Mouse (Mus musculus): Measurements from ENCODE around the gene Acap2. TPM values are rescaled to one million over a fixed set of nuclear protein-coding genes. Genes with fewer than 3 reads are reported as not detected.

The Acap2 gene
- polyA plus RNA-seq, 3 experiments from 2014 or later = 10.7 to 13.1 (median 11.1) TPM

DNA sequence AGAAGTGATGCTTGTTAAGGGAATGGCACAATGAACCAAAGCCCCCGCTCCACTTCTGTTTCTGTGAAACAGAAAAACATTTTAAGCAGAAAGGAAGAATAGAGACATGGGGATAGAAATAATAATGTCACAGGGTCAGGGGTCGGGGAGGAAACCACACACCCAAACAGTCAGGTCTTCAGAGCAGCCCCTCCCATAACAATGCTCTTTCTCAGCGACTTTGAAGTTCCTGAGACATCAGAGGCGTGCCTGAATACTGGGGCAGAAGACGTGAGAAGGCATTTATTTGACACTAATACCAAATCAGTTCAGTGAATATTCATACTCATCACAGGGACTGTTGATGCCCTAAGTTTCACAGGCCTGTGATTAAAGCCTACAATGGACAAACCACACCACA is 155.8 kb downstream of the Acap2 start:
- ATAC-seq = peak; percentile 57

DNA sequence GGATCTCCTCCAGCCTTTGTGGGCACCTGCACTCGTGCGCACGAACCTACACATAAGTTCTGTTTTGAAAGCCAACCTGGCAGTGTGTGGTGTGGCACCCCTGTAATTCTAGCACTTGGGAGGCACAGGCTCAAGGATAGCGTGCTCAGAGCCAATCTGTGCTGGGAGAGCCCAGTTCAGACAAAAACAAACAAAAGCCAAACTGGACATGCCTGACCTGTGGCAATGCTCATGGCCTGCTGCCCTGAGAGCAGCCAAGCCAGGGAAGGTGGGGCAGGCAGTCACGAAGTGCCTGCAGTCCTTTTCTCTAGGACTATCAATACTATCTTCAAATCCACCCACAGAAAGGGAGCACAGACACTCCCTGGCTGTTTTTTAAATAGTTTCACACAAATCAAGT is 157.9 kb downstream of the Acap2 start:
- ATAC-seq = no peak

Other genes with a start within 250 kb of the Acap2 start
- gene Xxylt1, start 119.8 kb downstream of the Acap2 start, polyA plus RNA-seq (2017; shearing (Covaris generic)) = 10 to 100 TPM in 2 of 3 experiments, 1 to 10 TPM in 1; 5.3 to 17.0 (median 16.5) TPM
- gene Ppp1r2, start 74.0 kb upstream of the Acap2 start, polyA plus RNA-seq (2017; shearing (Covaris generic)) = 10 to 100 TPM; 11.7 to 25.1 (median 13.1) TPM
- gene Apod, start 113.6 kb upstream of the Acap2 start, polyA plus RNA-seq (2017; shearing (Covaris generic)) = under 1 TPM in 1 of 3 experiments, not detected in 2; 0.27 TPM
- 10 to 100 TPM; 19.1 to 22.4 (median 20.8) TPM for gene Bdh1, start 221.0 kb upstream of the Acap2 start, polyA plus RNA-seq (2017; shearing (Covaris generic))